Mouse (Mus musculus) pancreas, adult 10 weeks (tissue): Measurements from ENCODE around the gene Hist1h4f. TPM values are rescaled to one million over a fixed set of nuclear protein-coding genes. Genes with fewer than 3 reads are reported as not detected.

ENCODE experiments used
- polyA plus RNA-seq: library from polyadenylated mRNA; stranded (reverse); fragments of 350-450 nt; fragmentation: Illumina TruSeq; extraction: RNeasy Lipid Tissue Mini Kit (QIAGEN cat#74804); gene quantifications from one replicate; pipeline ENCODE4 v1.2.3, GENCODE M21; 2015; ENCODE audit warnings: low read depth, low replicate concordance; ENCODE audit not compliant: insufficient read depth

Gene Hist1h4f
- polyA plus RNA-seq, 1 experiment from 2014 or later: not detected

Other genes starting within 250 kb of the Hist1h4f start
- 3.7 TPM for gene Zfp322a, start 182.4 kb downstream of the Hist1h4f start, polyA plus RNA-seq
- 1.1 TPM for gene Abt1, start 127.8 kb downstream of the Hist1h4f start, polyA plus RNA-seq
- gene Btn1a1, start 85.7 kb downstream of the Hist1h4f start, polyA plus RNA-seq: not detected
- gene Btn2a2, start 62.8 kb downstream of the Hist1h4f start, polyA plus RNA-seq: not detected
- gene Hist1h4h, start 20.6 kb downstream of the Hist1h4f start, polyA plus RNA-seq: 9.1 TPM
- gene Hist1h2af, start 17.7 kb downstream of the Hist1h4f start, polyA plus RNA-seq: not detected
- not detected for gene Hist1h3g, start 16.2 kb downstream of the Hist1h4f start, polyA plus RNA-seq
- gene Hist1h2bh, start 8.3 kb downstream of the Hist1h4f start, polyA plus RNA-seq: not detected
- gene Hist1h3f, start 7.6 kb downstream of the Hist1h4f start, polyA plus RNA-seq: not detected
- 0.48 TPM for gene Hist1h1d, start 1.6 kb upstream of the Hist1h4f start, polyA plus RNA-seq
- gene Hist1h3e, start 10.7 kb upstream of the Hist1h4f start, polyA plus RNA-seq: not detected
- not detected for gene Hist1h2ae, start 19.6 kb upstream of the Hist1h4f start, polyA plus RNA-seq
- gene Hist1h2bg, start 19.7 kb upstream of the Hist1h4f start, polyA plus RNA-seq: not detected
- not detected for gene Hist1h2bf, start 22.5 kb upstream of the Hist1h4f start, polyA plus RNA-seq
- gene Hist1h2ad, start 22.7 kb upstream of the Hist1h4f start, polyA plus RNA-seq: not detected
- not detected for gene Hist1h3d, start 24.1 kb upstream of the Hist1h4f start, polyA plus RNA-seq
- gene Hist1h4d, start 29.9 kb upstream of the Hist1h4f start, polyA plus RNA-seq: not detected
- 1.9 TPM for gene Hist1h2be, start 69.5 kb upstream of the Hist1h4f start, polyA plus RNA-seq
- gene Hist1h1e, start 70.9 kb upstream of the Hist1h4f start, polyA plus RNA-seq: 0.70 TPM
- gene Hist1h2ac, start 132.3 kb upstream of the Hist1h4f start, polyA plus RNA-seq: 0.33 TPM
- 37.3 TPM for gene Hist1h2bc, start 132.6 kb upstream of the Hist1h4f start, polyA plus RNA-seq
- gene Hist1h1t, start 144.2 kb upstream of the Hist1h4f start, polyA plus RNA-seq: not detected
- gene Hist1h4c, start 146.8 kb upstream of the Hist1h4f start, polyA plus RNA-seq: 2.0 TPM
- 11.9 TPM for gene Hfe, start 159.2 kb upstream of the Hist1h4f start, polyA plus RNA-seq
- 18.7 TPM for gene Hist1h1c, start 187.2 kb upstream of the Hist1h4f start, polyA plus RNA-seq
- not detected for gene Hist1h3c, start 194.0 kb upstream of the Hist1h4f start, polyA plus RNA-seq
- gene Hist1h2bb, start 195.1 kb upstream of the Hist1h4f start, polyA plus RNA-seq: not detected
- not detected for gene Hist1h2ab, start 199.5 kb upstream of the Hist1h4f start, polyA plus RNA-seq
- gene Hist1h3b, start 200.6 kb upstream of the Hist1h4f start, polyA plus RNA-seq: not detected
- gene Hist1h4b, start 205.4 kb upstream of the Hist1h4f start, polyA plus RNA-seq: not detected
- gene Hist1h4a, start 209.6 kb upstream of the Hist1h4f start, polyA plus RNA-seq: not detected
- not detected for gene Hist1h3a, start 210.7 kb upstream of the Hist1h4f start, polyA plus RNA-seq
- not detected for gene Hist1h1a, start 212.0 kb upstream of the Hist1h4f start, polyA plus RNA-seq
- gene Trim38, start 218.3 kb upstream of the Hist1h4f start, polyA plus RNA-seq: not detected